Mouse (Mus musculus) limb, embryonic 14.5 days (tissue): Measurements from ENCODE around the gene Tepsin. TPM values are rescaled to one million over a fixed set of nuclear protein-coding genes. Genes with fewer than 3 reads are reported as not detected.

ENCODE experiments used
- ATAC-seq: fragments of 200-750 bp; cut with Nextera tagmentation; 2 replicates; pipeline ENCODE4 v1.8.0; 2017; ENCODE audit warnings: low read depth, moderate number of reproducible peaks, moderate TSS enrichment; ENCODE audit not compliant: low FRiP score
- DNase-seq: peaks from one replicate; pipeline ENCODE4 v3.0.0-alpha.2; 2015; ENCODE audit warnings: low spot score
- H3K27ac ChIP-seq: fragments of 300-500 bp; sonication (generic); replicated peaks from 2 replicates; pipeline ENCODE4 v1.5.1; 2014; ENCODE audit warnings: low read depth, mild to moderate bottlenecking, low read length, moderate library complexity, mixed read lengths
- H3K27me3 ChIP-seq: fragments of 300-500 bp; sonication (generic); 2 replicates; pipeline ENCODE4 v1.6.1; 2014; ENCODE audit warnings: low read length, mixed read lengths; ENCODE audit not compliant: control insufficient read depth, insufficient read depth
- H3K36me3 ChIP-seq: fragments of 300-500 bp; sonication (generic); 2 replicates; pipeline ENCODE4 v1.6.1; 2014; ENCODE audit warnings: mild to moderate bottlenecking, low read length, moderate library complexity, mixed read lengths; ENCODE audit not compliant: control insufficient read depth, insufficient read depth
- H3K4me1 ChIP-seq: fragments of 300-500 bp; sonication (generic); 2 replicates; pipeline ENCODE4 v1.6.1; 2014; ENCODE audit warnings: antibody characterized with exemption, low read length, mixed read lengths; ENCODE audit not compliant: control insufficient read depth, insufficient read depth
- H3K4me2 ChIP-seq: fragments of 300-500 bp; sonication (generic); replicated peaks from 2 replicates; pipeline ENCODE4 v1.6.1; 2014; ENCODE audit warnings: low read depth, mild to moderate bottlenecking, low read length, moderate library complexity; ENCODE audit not compliant: severe bottlenecking
- H3K4me3 ChIP-seq: fragments of 300-500 bp; sonication (generic); replicated peaks from 2 replicates; pipeline ENCODE4 v1.5.1; 2014; ENCODE audit warnings: low read length
- H3K9ac ChIP-seq: fragments of 300-500 bp; sonication (generic); 2 replicates; pipeline ENCODE4 v1.6.1; 2014; ENCODE audit warnings: mild to moderate bottlenecking, low read depth, low read length, moderate library complexity; ENCODE audit not compliant: severe bottlenecking
- H3K9me3 ChIP-seq: fragments of 300-500 bp; sonication (generic); 2 replicates; pipeline ENCODE4 v1.6.1; 2016; ENCODE audit warnings: low read length; ENCODE audit not compliant: control insufficient read depth
- POLR2A ChIP-seq: fragments of 200-500 bp; IDR thresholded peaks from 2 replicates; pipeline ENCODE4 v1.8.0; 2012; ENCODE audit warnings: inconsistent platforms, mild to moderate bottlenecking, moderate library complexity, borderline replicate concordance; ENCODE audit not compliant: insufficient read depth, insufficient read length; ENCODE audit errors: extremely low read depth
- WGBS: fragments of 180-500 bp; shearing (Covaris S2); extraction: QIAGEN DNeasy Blood & Tissue Kit; methylation state at CpG from one replicate; pipeline ENCODE4 v1.1.7; 2014; 5-methylcytosine and 5-hydroxymethylcytosine counted together
- polyA plus RNA-seq, 2 experiments: library from polyadenylated mRNA; depleted of rRNA in 1 of 2; stranded (reverse) in 1 of 2; unstranded in 1 of 2; fragments of >200 nt; fragmentation: Nextera tagmentation in 1 of 2; extraction: Ambion mirVana in 1 of 2; gene quantifications; 2 replicates each; pipeline versions ENCODE4 v1.2.1 to v1.2.3; 2012 to 2014

Gene Tepsin
- polyA plus RNA-seq, 2 experiments: 14.8 to 50.4 TPM

DNA sequence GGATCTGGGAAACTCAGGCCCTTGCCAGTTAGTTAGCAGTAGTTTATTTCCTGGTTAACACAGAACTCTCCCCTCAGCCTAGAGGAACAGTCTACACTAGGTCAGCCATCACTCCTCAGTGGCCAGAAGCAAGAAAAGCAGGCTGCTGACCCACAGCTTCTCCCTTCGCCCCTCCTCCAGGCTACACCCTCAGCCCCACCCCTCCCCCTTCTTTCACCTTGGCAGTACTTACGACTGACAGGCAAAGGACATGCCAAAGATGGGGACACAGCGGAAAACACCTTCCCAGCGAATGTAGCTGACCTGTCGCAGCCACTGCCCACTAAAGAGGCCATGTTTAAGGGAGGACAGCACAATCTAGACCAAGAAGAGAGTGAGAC, 39.1 kb upstream of the Tepsin start:
- ATAC-seq (no peak), DNase-seq (no peak)
- Histone ChIP-seq H3K36me3 (peaks cover 38% of the 10 kb centered on the region), H3K4me3 (no peak overlapping the region), H3K4me2 (no peak overlapping the region), H3K4me1 (no peaks in the 10 kb centered on the region), H3K9me3 (no peaks in the 10 kb centered on the region), H3K9ac (no peak overlapping the region), H3K27me3 (no peaks in the 10 kb centered on the region), H3K27ac (no peak overlapping the region)
- no peak for TF ChIP-seq POLR2A
- 48% methylated on average over 5 of the region's 5 CpGs for WGBS

DNA sequence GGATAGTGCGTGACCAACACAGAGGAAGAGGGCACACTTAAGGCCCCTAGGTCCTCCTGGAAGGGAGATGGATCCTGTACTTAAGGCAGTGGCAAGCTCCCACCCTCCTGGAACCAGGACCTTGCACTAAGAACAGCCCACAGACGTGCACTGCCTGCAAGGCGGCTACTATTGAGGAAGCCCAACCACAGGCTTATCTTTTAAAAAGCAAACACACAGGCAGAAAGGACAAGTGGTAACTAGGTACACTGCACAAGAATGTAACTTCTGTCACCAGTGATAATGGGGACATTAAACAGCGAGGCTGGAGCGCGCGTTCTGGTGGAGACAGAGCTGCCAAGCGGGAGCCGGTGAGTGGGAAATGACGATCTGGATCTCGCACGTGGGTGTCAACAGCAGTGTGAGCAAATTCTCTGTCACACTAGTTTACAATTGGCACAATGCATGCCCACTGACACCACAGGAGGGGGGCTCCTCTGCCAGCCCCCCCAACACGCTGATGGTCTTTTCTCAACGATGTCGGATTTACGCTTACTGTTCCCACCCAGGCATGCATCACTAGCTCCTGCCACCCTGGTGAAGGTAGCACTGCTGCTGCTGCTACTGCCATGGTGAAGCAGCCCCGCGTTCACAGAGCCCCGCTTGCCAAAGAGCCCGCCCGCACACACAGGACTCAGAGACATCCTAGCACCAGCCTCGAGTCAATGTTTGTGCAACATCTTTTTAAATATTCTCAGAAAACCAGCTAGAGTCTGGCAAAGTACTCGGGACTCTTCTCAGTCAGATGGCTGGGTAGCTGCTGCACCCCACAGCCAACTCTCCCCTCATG, 38.5 kb upstream of the Tepsin start:
- H3K4me3 ChIP-seq: no peak overlapping the region

DNA sequence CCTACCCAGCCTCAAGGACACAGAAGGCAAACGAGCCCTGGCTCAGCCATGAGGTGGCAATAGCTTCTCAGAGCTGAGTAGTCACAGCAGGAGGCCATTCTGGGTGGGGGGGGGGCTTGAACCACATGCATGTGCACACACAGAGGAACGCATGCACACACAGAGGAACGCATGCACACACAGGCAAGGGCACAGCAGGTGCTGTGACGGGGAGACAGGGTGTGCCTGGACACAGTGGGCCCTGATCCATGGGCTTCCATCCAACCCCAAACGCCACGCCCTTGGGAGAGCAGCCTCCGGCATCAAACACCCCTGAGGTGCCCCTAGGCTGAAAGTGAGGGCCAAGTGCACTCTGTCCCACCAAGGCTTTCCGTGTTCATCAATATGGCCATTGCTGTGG, 37.7 kb upstream of the Tepsin start:
- Histone ChIP-seq H3K9ac (no peak overlapping the region), H3K4me3 (no peak overlapping the region), H3K4me1 (no peaks in the 10 kb centered on the region), H3K9me3 (no peaks in the 10 kb centered on the region), H3K27me3 (no peaks in the 10 kb centered on the region), H3K27ac (no peak overlapping the region), H3K4me2 (no peak overlapping the region), H3K36me3 (peaks cover 48% of the 10 kb centered on the region)
- WGBS: 85% methylated on average over 8 of the region's 8 CpGs
- no peak for TF ChIP-seq POLR2A
- DNase-seq (no peak), ATAC-seq (no peak)

More for the DNA sequence above, 38.5 kb upstream of the Tepsin start:
- H3K9me3 ChIP-seq: no peaks in the 10 kb centered on the region
- ATAC-seq (no peak), DNase-seq (no peak)
- H3K27ac ChIP-seq: no peak overlapping the region
- H3K27me3 ChIP-seq: no peaks in the 10 kb centered on the region
- H3K4me1 ChIP-seq: no peaks in the 10 kb centered on the region
- TF ChIP-seq POLR2A: no peak
- 81% methylated on average over 23 of the region's 23 CpGs for WGBS
- H3K9ac ChIP-seq: no peak overlapping the region
- H3K36me3 ChIP-seq: peaks cover 44% of the 10 kb centered on the region
- no peak overlapping the region for H3K4me2 ChIP-seq

DNA sequence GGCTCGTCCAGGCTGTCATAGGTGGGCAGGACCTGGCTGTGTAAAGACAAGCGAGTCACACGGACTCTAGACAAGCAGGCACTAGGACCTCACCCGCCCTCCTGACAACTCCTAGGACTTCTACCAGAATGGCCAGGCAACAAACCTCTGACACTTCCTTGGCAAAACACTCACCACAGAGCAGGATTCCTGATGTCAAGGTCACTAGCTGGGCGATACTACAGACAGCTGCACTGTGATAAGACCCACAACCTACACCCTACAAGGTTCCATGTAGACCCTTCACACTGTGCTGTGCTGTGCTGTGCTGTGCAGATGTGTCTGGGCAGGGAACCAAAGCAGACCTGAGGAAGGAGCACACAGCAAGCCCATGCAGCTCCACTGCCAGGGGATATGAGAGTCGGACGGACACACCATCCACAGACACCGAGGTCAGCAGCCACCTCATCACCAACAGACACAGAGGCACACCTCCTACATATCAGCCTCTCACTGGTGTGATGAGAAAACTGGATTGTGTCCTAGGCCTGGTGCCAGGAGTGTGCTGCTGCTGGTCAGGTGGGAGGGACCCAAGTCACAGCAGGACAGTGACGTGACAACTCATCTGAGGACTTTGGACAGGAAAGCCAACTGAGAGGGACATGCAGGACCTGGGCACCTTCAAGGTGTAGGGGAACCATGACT, 36.5 kb upstream of the Tepsin start:
- Histone ChIP-seq H3K27me3 (no peaks in the 10 kb centered on the region), H3K27ac (no peak overlapping the region), H3K36me3 (peaks cover 51% of the 10 kb centered on the region), H3K9ac (no peak overlapping the region), H3K9me3 (no peaks in the 10 kb centered on the region), H3K4me1 (no peaks in the 10 kb centered on the region), H3K4me2 (no peak overlapping the region), H3K4me3 (no peak overlapping the region)
- whole genome bisulfite sequencing: 93% methylated on average over 9 of the region's 9 CpGs
- no peak for TF ChIP-seq POLR2A
- ATAC-seq (no peak), DNase-seq (no peak)

DNA sequence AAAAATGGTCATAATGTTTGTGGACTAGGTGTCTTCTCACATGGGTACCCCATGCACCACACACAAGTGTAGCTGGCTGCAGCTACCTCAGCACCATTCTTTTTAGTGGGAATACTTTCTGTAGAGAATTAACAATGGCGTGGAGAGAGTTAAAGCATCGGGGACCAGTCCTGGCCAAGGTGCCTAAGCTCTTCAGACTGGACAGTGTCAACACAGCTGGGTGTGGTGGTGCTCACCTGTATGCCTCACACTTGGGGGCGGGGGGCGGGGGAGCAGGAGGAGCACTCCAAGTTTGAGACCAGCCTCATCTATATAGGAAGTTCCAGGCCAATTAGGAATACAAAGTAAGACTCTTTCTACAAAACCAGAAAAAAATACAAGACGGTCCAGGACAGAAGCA, 35.6 kb upstream of the Tepsin start:
- WGBS: 95% methylated on average over 5 of the region's 5 CpGs
- H3K36me3 ChIP-seq: peaks cover 59% of the 10 kb centered on the region
- H3K9ac ChIP-seq: no peak overlapping the region
- H3K9me3 ChIP-seq: no peaks in the 10 kb centered on the region
- H3K27me3 ChIP-seq: no peaks in the 10 kb centered on the region
- no peak for TF ChIP-seq POLR2A
- H3K4me1 ChIP-seq: no peaks in the 10 kb centered on the region
- DNase-seq (no peak), ATAC-seq (no peak)
- no peak overlapping the region for H3K27ac ChIP-seq
- no peak overlapping the region for H3K4me2 ChIP-seq
- no peak overlapping the region for H3K4me3 ChIP-seq
